In the genomic region with DNA sequence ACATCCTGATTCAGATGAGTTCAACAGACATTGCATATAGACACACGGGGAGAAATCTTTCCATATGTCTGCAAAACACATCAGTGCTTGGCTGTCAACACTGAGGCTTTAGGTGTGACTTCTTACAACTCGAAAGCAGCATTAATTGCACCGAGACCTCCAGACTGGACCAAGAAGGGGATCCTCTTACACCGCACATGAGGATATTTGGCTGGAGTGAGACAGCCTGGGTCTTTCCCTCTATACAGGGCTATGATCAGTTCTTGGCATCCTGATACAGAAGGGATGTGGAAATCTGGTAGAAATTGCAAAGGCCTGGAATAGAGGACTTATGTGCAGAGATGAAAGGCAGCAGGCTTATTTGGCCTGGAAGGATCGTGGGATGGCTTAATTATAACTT, we compare ENCODE assay signal across 22 mouse cellular contexts.
DNase-seq lines count a peak whose midpoint lies in the region; ATAC-seq lines count a peak whose summit lies in the region.
"Had no signal": no experiment of that assay in that cellular context is flagged by ENCODE, and none has a peak within 500 bp of the region (broad histone marks: within the 10 kb centered on the region; RNA-seq: fewer than 3 reads in every experiment).

No protein-coding gene starts in this region.

- H3K9ac ChIP-seq in embryonic facial prominence, embryonic 14.5 days (ENCODE audit: low read depth, low read length): no peak overlapping the region
- no peak overlapping the region for H3K9ac ChIP-seq in limb, embryonic 13.5 days
- H3K9ac ChIP-seq in embryonic facial prominence, embryonic 15.5 days: no peak overlapping the region
- H3K9ac ChIP-seq: embryonic facial prominence, embryonic 12.5 days; hindbrain, embryonic 12.5 days; hindbrain, embryonic 15.5 days had no signal

- no peak overlapping the region for H3K4me2 ChIP-seq in embryonic facial prominence, embryonic 14.5 days (ENCODE audit: low read depth, low read length)
- no peak overlapping the region for H3K4me2 ChIP-seq in limb, embryonic 13.5 days (replicated peaks)
- no peak overlapping the region for H3K4me2 ChIP-seq in embryonic facial prominence, embryonic 15.5 days (replicated peaks)
- H3K4me2 ChIP-seq: embryonic facial prominence, embryonic 12.5 days; heart, embryonic 11.5 days; hindbrain, embryonic 12.5 days; hindbrain, embryonic 15.5 days had no signal

- H3K27ac ChIP-seq in embryonic facial prominence, embryonic 14.5 days (replicated peaks; ENCODE audit: low read depth, low read length): no peak overlapping the region
- no peak overlapping the region for H3K27ac ChIP-seq in embryonic facial prominence, embryonic 10.5 days (replicated peaks)
- H3K27ac ChIP-seq in limb, embryonic 13.5 days: no peak overlapping the region
- no peak overlapping the region for H3K27ac ChIP-seq in limb, embryonic 10.5 days
- H3K27ac ChIP-seq in embryonic facial prominence, embryonic 15.5 days (replicated peaks): no peak overlapping the region
- H3K27ac ChIP-seq: embryonic facial prominence, embryonic 12.5 days; forebrain, embryonic 10.5 days; gastrocnemius, adult 2 months; hindbrain, embryonic 12.5 days; hindbrain, embryonic 15.5 days had no signal

- no peaks in the 10 kb centered on the region for H3K27me3 ChIP-seq in embryonic facial prominence, embryonic 14.5 days (replicated peaks; ENCODE audit: control insufficient read depth, insufficient read depth, low read length)
- H3K27me3 ChIP-seq in embryonic facial prominence, embryonic 10.5 days (replicated peaks; ENCODE audit: low read depth, poor library complexity, severe bottlenecking): no peaks in the 10 kb centered on the region
- H3K27me3 ChIP-seq in limb, embryonic 13.5 days: no peaks in the 10 kb centered on the region
- H3K27me3 ChIP-seq in limb, embryonic 10.5 days (ENCODE audit: low read depth, poor library complexity, severe bottlenecking): no peaks in the 10 kb centered on the region
- no peaks in the 10 kb centered on the region for H3K27me3 ChIP-seq in embryonic facial prominence, embryonic 15.5 days
- H3K27me3 ChIP-seq: embryonic facial prominence, embryonic 12.5 days; hindbrain, embryonic 12.5 days; hindbrain, embryonic 15.5 days had no signal

- no peaks in the 10 kb centered on the region for H3K9me3 ChIP-seq in embryonic facial prominence, embryonic 14.5 days (ENCODE audit: control insufficient read depth, low read length)
- no peaks in the 10 kb centered on the region for H3K9me3 ChIP-seq in embryonic facial prominence, embryonic 10.5 days
- no peaks in the 10 kb centered on the region for H3K9me3 ChIP-seq in limb, embryonic 13.5 days
- H3K9me3 ChIP-seq in limb, embryonic 10.5 days (replicated peaks): no peaks in the 10 kb centered on the region
- H3K9me3 ChIP-seq in embryonic facial prominence, embryonic 15.5 days (replicated peaks): no peaks in the 10 kb centered on the region
- H3K9me3 ChIP-seq: embryonic facial prominence, embryonic 12.5 days; forebrain, embryonic 10.5 days; hindbrain, embryonic 12.5 days; hindbrain, embryonic 15.5 days had no signal

- peak; percentile 88; the same call in 1 of the 2 replicates for ATAC-seq in embryonic facial prominence, embryonic 14.5 days (ENCODE audit: low read depth)
- ATAC-seq in limb, embryonic 13.5 days (ENCODE audit: low FRiP score, low read depth): peak; percentile 81
- ATAC-seq in embryonic facial prominence, embryonic 15.5 days (ENCODE audit: insufficient number of reproducible peaks, low FRiP score, low TSS enrichment, low read depth): peak; percentile 65; the same call in 1 of the 2 replicates
- ATAC-seq: activated CD4-positive, CD25-positive, alpha-beta regulatory T cell, adult 4 months; forebrain, embryonic 14.5 days had no signal

- no peaks in the 10 kb centered on the region for H3K4me1 ChIP-seq in embryonic facial prominence, embryonic 14.5 days (ENCODE audit: control insufficient read depth, insufficient read depth, low read length)
- no peaks in the 10 kb centered on the region for H3K4me1 ChIP-seq in embryonic facial prominence, embryonic 10.5 days
- H3K4me1 ChIP-seq in limb, embryonic 13.5 days: no peaks in the 10 kb centered on the region
- no peaks in the 10 kb centered on the region for H3K4me1 ChIP-seq in limb, embryonic 10.5 days
- no peaks in the 10 kb centered on the region for H3K4me1 ChIP-seq in embryonic facial prominence, embryonic 15.5 days
- H3K4me1 ChIP-seq: embryonic facial prominence, embryonic 12.5 days; forebrain, embryonic 10.5 days; hindbrain, embryonic 12.5 days; hindbrain, embryonic 15.5 days had no signal

- WGBS in embryonic facial prominence, embryonic 14.5 days: 71% methylated on average over 5 of the region's 5 CpGs
- WGBS in embryonic facial prominence, embryonic 10.5 days: 87% methylated on average over 5 of the region's 5 CpGs
- WGBS in limb, embryonic 13.5 days: 66% methylated on average over 5 of the region's 5 CpGs
- 86% methylated on average over 5 of the region's 5 CpGs for WGBS in limb, embryonic 10.5 days
- WGBS in embryonic facial prominence, embryonic 15.5 days: 69% methylated on average over 5 of the region's 5 CpGs

- H3K4me3 ChIP-seq in embryonic facial prominence, embryonic 14.5 days (ENCODE audit: low read depth, low read length): no peak overlapping the region
- no peak overlapping the region for H3K4me3 ChIP-seq in embryonic facial prominence, embryonic 10.5 days
- H3K4me3 ChIP-seq in limb, embryonic 13.5 days: no peak overlapping the region
- no peak overlapping the region for H3K4me3 ChIP-seq in limb, embryonic 10.5 days
- H3K4me3 ChIP-seq in embryonic facial prominence, embryonic 15.5 days (replicated peaks): no peak overlapping the region
- H3K4me3 ChIP-seq: embryonic facial prominence, embryonic 12.5 days; forebrain, embryonic 10.5 days; gastrocnemius, adult 2 months; hindbrain, embryonic 12.5 days; hindbrain, embryonic 15.5 days had no signal

- no peaks in the 10 kb centered on the region for H3K36me3 ChIP-seq in embryonic facial prominence, embryonic 14.5 days (ENCODE audit: control insufficient read depth, insufficient read depth, low read length)
- no peaks in the 10 kb centered on the region for H3K36me3 ChIP-seq in embryonic facial prominence, embryonic 10.5 days (replicated peaks)
- no peaks in the 10 kb centered on the region for H3K36me3 ChIP-seq in limb, embryonic 13.5 days
- H3K36me3 ChIP-seq in limb, embryonic 10.5 days: no peaks in the 10 kb centered on the region
- no peaks in the 10 kb centered on the region for H3K36me3 ChIP-seq in embryonic facial prominence, embryonic 15.5 days
- H3K36me3 ChIP-seq: embryonic facial prominence, embryonic 12.5 days; forebrain, embryonic 10.5 days; hindbrain, embryonic 12.5 days; hindbrain, embryonic 15.5 days had no signal

- DNase-seq in embryonic facial prominence, embryonic 14.5 days (ENCODE audit: low spot score): peak; percentile 70
- no peak for DNase-seq in embryonic facial prominence, embryonic 10.5 days (ENCODE audit: low spot score)
- no peak for DNase-seq in limb, embryonic 10.5 days (ENCODE audit: low spot score)
- no peak for DNase-seq in layer of hippocampus, adult 9-11 months
- no peak for DNase-seq in adrenal gland, postnatal 4 days (ENCODE audit: low spot score in 2 of 2)
- DNase-seq: adrenal gland, adult 8-10 months; adrenal gland, postnatal 25 days; cerebellum, adult 11-12 months; cerebellum, adult 8-10 months; cerebellum, postnatal 14 days; gastrocnemius, adult 2 months; gastrocnemius, postnatal 14 days; heart, adult 11 months had no signal
